Mouse (Mus musculus): ENCODE measurements around the gene Borcs5. TPM values are rescaled to one million over a fixed set of nuclear protein-coding genes. Genes with fewer than 3 reads are reported as not detected.

Gene Borcs5
- polyA plus RNA-seq, 1 experiment from 2014 or later: 13.9 TPM

DNA sequence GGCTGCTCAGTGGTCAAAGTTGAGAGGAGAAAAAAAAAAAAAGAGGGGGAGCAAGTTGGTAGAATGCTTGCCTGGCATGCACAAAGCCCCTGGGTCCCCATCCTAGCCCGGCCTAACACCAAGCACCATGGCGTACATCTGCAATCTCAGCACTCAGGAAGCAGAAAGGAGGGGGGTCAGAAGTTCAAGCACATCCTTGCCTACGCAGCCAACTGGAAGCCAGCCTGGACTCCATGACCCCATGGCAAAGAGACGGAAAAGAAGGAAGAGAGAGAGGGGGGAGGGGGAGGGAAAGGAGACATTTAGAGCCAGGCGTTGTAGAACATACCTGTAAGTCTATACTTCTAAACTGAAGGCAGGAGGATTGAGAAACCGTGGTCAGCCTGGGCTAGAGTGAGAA lies 32.8 kb upstream of the Borcs5 start:
- Histone ChIP-seq H3K9ac (ENCODE audit: low read length) (no peak overlapping the region), H3K36me3 (ENCODE audit: control insufficient read depth, insufficient read depth, low read length) (no peaks in the 10 kb centered on the region), H3K4me1 (replicated peaks; ENCODE audit: control insufficient read depth, insufficient read depth, low read length) (peaks cover 17% of the 10 kb centered on the region), H3K27ac (ENCODE audit: low read length) (peak overlapping the region; percentile 81), H3K27me3 (ENCODE audit: control insufficient read depth, insufficient read depth, low read depth, low read length) (no peaks in the 10 kb centered on the region), H3K4me2 (ENCODE audit: low read depth, low read length) (peak overlapping the region; percentile 18), H3K4me3 (ENCODE audit: low read length) (no peak overlapping the region), H3K9me3 (ENCODE audit: control insufficient read depth, low read length) (no peaks in the 10 kb centered on the region)
- ATAC-seq (ENCODE audit: low read depth): peak; percentile 56
- 32% methylated on average over 6 of the region's 6 CpGs for whole genome bisulfite sequencing

DNA sequence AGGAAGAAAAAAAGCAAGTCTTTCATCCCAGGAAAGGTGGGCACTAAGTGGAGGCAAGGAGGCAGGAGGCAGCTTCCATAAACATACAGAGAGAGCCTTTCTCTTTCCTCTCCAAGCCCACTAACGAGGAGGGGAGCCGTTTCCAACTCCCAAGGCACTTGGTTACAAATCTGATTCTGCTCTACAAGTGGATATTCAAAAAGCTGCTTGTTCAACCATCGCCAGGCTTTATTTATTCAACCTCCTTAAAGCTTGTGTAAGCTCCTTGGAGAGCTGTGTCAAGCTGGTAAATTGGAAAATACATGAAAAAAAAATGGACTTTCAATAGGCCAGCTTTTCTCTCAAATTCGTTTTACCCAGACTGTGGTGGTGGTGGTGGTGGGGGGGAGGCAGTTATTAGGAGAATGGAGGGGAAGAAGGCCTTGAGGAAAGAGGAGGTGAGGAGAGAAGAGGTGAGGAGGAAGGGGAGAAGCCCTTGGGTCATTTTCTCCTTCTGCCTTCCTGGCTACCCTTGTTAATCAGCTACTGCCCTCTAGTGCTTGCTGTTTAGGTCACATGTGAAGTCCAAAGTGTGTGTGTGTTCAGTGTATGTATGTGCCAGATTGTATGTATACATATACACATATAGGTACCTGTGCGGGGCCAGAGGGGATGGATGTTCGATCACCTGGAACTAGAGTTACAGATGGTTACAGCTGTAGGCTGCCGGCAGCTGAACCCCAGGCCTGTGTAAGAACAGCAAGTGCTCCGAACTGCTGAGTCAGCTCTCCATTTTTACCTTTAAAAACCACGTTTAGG lies 32.2 kb upstream of the Borcs5 start:
- H3K4me2 ChIP-seq (ENCODE audit: low read depth, low read length): peak overlapping the region; percentile 18
- WGBS: 37% methylated on average over 9 of the region's 9 CpGs
- H3K4me3 ChIP-seq (ENCODE audit: low read length): no peak overlapping the region
- H3K4me1 ChIP-seq (replicated peaks; ENCODE audit: control insufficient read depth, insufficient read depth, low read length): peaks cover 15% of the 10 kb centered on the region
- H3K36me3 ChIP-seq (ENCODE audit: control insufficient read depth, insufficient read depth, low read length): no peaks in the 10 kb centered on the region
- H3K9ac ChIP-seq (ENCODE audit: low read length): no peak overlapping the region
- no peaks in the 10 kb centered on the region for H3K27me3 ChIP-seq (ENCODE audit: control insufficient read depth, insufficient read depth, low read depth, low read length)
- peak overlapping the region; percentile 81 for H3K27ac ChIP-seq (ENCODE audit: low read length)
- no peaks in the 10 kb centered on the region for H3K9me3 ChIP-seq (ENCODE audit: control insufficient read depth, low read length)
- ATAC-seq (ENCODE audit: low read depth): peak; percentile 78

DNA sequence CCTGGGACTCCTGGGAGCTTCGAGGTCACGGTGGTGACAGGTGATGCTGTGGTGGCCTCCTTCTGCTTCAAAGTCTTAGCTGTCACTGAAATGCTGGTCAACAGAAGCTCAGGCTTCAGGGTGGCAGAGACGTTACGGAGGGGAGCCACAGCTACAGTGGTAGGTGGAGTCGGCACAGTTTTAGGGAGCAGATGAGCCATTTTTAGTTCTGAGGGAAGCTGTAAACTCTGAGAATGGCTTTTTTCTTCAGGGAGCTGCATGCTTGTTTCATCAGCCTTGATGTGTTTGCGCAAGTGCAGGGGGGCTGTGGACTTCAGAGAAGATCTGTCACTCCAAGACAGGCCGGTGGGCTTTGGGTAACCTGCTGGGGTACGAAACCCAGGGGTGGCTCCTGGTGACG lies 28.9 kb upstream of the Borcs5 start:
- ATAC-seq (ENCODE audit: low read depth): no peak
- Histone ChIP-seq H3K9ac (ENCODE audit: low read length) (no peak overlapping the region), H3K9me3 (ENCODE audit: control insufficient read depth, low read length) (no peaks in the 10 kb centered on the region), H3K4me2 (ENCODE audit: low read depth, low read length) (no peak overlapping the region), H3K27me3 (ENCODE audit: control insufficient read depth, insufficient read depth, low read depth, low read length) (no peaks in the 10 kb centered on the region), H3K27ac (ENCODE audit: low read length) (no peak overlapping the region), H3K36me3 (ENCODE audit: control insufficient read depth, insufficient read depth, low read length) (no peaks in the 10 kb centered on the region), H3K4me1 (replicated peaks; ENCODE audit: control insufficient read depth, insufficient read depth, low read length) (peaks cover 21% of the 10 kb centered on the region), H3K4me3 (ENCODE audit: low read length) (no peak overlapping the region)
- 78% methylated on average over 9 of the region's 9 CpGs for WGBS

DNA sequence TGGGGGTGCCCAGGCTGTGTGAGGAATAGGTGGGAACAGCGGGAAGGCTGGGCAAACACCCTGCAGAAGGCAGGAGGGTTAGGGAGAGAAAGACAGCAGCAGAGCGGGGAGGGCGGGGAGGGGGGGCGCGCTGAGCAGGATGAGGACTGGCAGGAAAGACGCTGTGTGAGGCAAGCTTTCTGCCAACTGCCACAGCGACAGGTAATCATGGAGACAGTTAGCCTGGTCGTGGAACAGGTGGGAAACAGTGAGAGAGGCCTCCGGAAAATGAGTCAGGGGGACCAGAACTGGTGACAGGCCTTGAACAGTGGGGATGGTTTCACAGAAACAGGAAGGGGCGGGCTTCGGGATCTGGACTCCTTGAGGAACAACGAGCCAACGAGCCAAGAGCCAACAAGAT lies 27.4 kb upstream of the Borcs5 start:
- no peaks in the 10 kb centered on the region for H3K27me3 ChIP-seq (ENCODE audit: control insufficient read depth, insufficient read depth, low read depth, low read length)
- no peak overlapping the region for H3K27ac ChIP-seq (ENCODE audit: low read length)
- 49% methylated on average over 13 of the region's 13 CpGs for WGBS
- no peak overlapping the region for H3K9ac ChIP-seq (ENCODE audit: low read length)
- H3K4me1 ChIP-seq (replicated peaks; ENCODE audit: control insufficient read depth, insufficient read depth, low read length): peaks cover 14% of the 10 kb centered on the region
- H3K36me3 ChIP-seq (ENCODE audit: control insufficient read depth, insufficient read depth, low read length): no peaks in the 10 kb centered on the region
- no peak for ATAC-seq (ENCODE audit: low read depth)
- H3K9me3 ChIP-seq (ENCODE audit: control insufficient read depth, low read length): no peaks in the 10 kb centered on the region
- H3K4me2 ChIP-seq (ENCODE audit: low read depth, low read length): no peak overlapping the region
- no peak overlapping the region for H3K4me3 ChIP-seq (ENCODE audit: low read length)

DNA sequence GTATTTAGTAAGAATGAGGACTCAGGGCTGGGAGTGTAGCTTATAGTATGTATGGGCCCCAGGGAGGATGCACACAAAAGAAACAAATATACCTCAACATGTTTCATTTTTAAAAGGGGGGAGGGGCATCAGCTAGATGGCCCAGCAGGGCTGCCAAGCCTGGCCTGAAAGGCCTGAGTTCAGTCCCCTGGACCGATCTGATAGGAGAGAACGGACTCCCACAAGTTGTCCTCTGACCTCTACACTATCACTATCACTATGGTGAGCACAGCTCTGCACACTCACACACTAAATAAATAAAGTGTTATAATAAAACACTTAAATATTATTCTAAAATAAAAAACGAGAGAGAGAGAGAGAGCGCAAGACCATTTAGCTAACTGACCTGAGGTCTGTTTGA lies 25.0 kb upstream of the Borcs5 start:
- Histone ChIP-seq H3K4me2 (ENCODE audit: low read depth, low read length) (peak overlapping the region; percentile 53), H3K27me3 (ENCODE audit: control insufficient read depth, insufficient read depth, low read depth, low read length) (no peaks in the 10 kb centered on the region), H3K36me3 (ENCODE audit: control insufficient read depth, insufficient read depth, low read length) (no peaks in the 10 kb centered on the region), H3K4me3 (ENCODE audit: low read length) (no peak overlapping the region), H3K27ac (ENCODE audit: low read length) (no peak overlapping the region), H3K9ac (ENCODE audit: low read length) (no peak overlapping the region), H3K4me1 (replicated peaks; ENCODE audit: control insufficient read depth, insufficient read depth, low read length) (peaks cover 11% of the 10 kb centered on the region; the same call in 1 of the 2 replicates), H3K9me3 (ENCODE audit: control insufficient read depth, low read length) (no peaks in the 10 kb centered on the region)
- peak; percentile 44; the same call in 1 of the 2 replicates for ATAC-seq (ENCODE audit: low read depth)
- WGBS: 28% methylated on average over 4 of the region's 4 CpGs

DNA sequence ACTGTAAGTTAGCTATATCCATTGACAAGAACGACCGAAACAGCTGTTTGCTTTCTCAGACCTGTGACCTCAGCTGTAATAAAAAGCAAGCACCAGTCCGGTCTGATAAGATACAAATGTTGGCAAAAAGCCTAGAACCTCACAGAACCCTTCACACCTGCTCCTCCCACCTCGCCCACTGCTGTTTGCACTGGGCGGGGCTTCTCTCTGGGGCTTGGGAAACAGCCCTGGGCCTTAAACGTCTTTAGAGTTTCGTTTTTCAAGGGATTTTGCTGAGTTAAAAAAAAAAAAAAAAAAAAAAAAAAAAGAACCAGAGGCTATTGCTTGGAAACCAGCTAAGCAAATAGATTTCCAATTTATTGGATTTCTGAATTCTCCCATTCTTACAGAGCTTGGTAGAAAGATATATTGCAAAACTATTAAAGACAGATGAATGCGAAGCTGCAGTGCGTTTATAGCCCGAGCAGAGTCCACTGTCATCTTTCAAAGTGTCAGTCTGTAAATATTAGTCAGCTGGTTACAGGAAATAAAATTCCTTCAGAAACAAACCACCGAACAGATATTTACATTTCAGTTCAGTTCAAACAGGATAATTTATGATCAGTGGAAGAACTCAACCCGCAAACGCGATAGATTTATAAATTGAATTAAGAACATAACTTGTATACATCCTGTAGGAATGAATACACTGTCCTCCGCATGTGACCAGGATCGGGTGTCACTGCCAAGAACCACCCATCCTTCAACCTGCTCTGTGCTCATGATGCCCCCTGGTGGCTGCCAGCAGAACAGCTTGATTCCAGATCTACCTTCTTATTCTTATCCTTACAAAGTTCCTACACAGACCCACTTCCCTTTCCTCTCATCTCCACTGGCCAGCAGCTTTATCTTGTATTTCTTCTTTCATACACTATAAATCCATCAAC lies 24.3 kb upstream of the Borcs5 start:
- Histone ChIP-seq H3K4me2 (ENCODE audit: low read depth, low read length) (peak overlapping the region; percentile 53), H3K9ac (ENCODE audit: low read length) (no peak overlapping the region), H3K9me3 (ENCODE audit: control insufficient read depth, low read length) (no peaks in the 10 kb centered on the region), H3K36me3 (ENCODE audit: control insufficient read depth, insufficient read depth, low read length) (no peaks in the 10 kb centered on the region), H3K4me1 (replicated peaks; ENCODE audit: control insufficient read depth, insufficient read depth, low read length) (peaks cover 11% of the 10 kb centered on the region; the same call in 1 of the 2 replicates), H3K4me3 (ENCODE audit: low read length) (peak overlapping the region; percentile 31), H3K27me3 (ENCODE audit: control insufficient read depth, insufficient read depth, low read depth, low read length) (no peaks in the 10 kb centered on the region), H3K27ac (ENCODE audit: low read length) (peak overlapping the region; percentile 9; the same call in 1 of the 2 replicates)
- peak; percentile 82 for ATAC-seq (ENCODE audit: low read depth)
- WGBS: 3% methylated on average over 16 of the region's 16 CpGs

DNA sequence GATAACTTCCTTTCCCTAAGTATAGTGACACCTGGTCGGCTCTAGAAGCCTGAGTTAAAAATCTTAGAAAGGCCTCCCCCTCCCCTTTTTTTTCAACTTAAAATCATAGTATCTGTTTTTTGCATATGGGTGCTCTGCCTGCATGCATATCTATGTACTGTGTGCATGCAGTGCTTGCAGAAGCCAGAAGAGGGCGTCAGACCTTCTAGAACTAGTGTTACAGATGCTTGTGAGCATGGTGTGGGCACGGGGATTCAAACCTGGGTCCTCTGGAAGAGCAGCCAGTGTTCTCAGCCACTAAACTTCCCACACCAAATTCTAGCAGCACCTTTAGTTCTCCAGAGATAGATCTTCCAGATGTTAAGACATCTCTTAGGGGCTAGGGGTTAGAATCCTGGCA lies 21.7 kb upstream of the Borcs5 start:
- no peaks in the 10 kb centered on the region; the same call in 1 of the 2 replicates for H3K36me3 ChIP-seq (ENCODE audit: control insufficient read depth, insufficient read depth, low read length)
- no peak overlapping the region for H3K4me3 ChIP-seq (ENCODE audit: low read length)
- peaks cover 11% of the 10 kb centered on the region; the same call in 1 of the 2 replicates for H3K4me1 ChIP-seq (replicated peaks; ENCODE audit: control insufficient read depth, insufficient read depth, low read length)
- no peak overlapping the region for H3K27ac ChIP-seq (ENCODE audit: low read length)
- WGBS: 44% methylated on average over 3 of the region's 3 CpGs
- no peak for ATAC-seq (ENCODE audit: low read depth)
- H3K9me3 ChIP-seq (ENCODE audit: control insufficient read depth, low read length): no peaks in the 10 kb centered on the region
- no peak overlapping the region for H3K4me2 ChIP-seq (ENCODE audit: low read depth, low read length)
- no peak overlapping the region for H3K9ac ChIP-seq (ENCODE audit: low read length)
- H3K27me3 ChIP-seq (ENCODE audit: control insufficient read depth, insufficient read depth, low read depth, low read length): no peaks in the 10 kb centered on the region

DNA sequence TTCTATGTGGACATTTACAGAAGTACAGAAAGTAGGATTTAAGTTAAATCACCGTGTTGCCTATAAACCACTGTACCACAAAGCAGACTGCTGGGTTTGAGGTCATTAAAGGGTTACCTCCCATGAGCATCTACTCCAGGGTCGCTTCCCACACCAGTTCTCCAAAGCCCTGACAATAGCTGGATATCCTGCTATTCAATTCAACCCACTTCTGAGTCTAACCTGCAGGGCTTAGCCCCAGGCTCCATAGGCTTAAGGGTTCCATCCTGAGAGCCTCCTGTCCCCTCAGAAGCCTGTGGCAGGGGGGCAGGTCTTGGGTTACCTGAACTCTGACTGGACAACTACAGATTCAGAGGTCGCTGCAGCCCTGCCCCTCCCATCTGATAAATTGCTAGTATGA lies 19.2 kb upstream of the Borcs5 start:
- Histone ChIP-seq H3K4me2 (ENCODE audit: low read depth, low read length) (no peak overlapping the region), H3K27me3 (ENCODE audit: control insufficient read depth, insufficient read depth, low read depth, low read length) (no peaks in the 10 kb centered on the region), H3K36me3 (ENCODE audit: control insufficient read depth, insufficient read depth, low read length) (no peaks in the 10 kb centered on the region; the same call in 1 of the 2 replicates), H3K9me3 (ENCODE audit: control insufficient read depth, low read length) (no peaks in the 10 kb centered on the region), H3K9ac (ENCODE audit: low read length) (no peak overlapping the region), H3K27ac (ENCODE audit: low read length) (peak overlapping the region; percentile 46), H3K4me1 (replicated peaks; ENCODE audit: control insufficient read depth, insufficient read depth, low read length) (peaks cover 5% of the 10 kb centered on the region; the same call in 1 of the 2 replicates), H3K4me3 (ENCODE audit: low read length) (no peak overlapping the region)
- WGBS: 61% methylated on average over 3 of the region's 3 CpGs
- 0 out of 2 replicates have a peak, but pooled peaks have one; percentile 37 for ATAC-seq (ENCODE audit: low read depth)
